Mouse (Mus musculus) cortical plate, adult 2 months (tissue): ENCODE data around the gene Rnf32.

Experiments
- CTCF ChIP-seq: fragments of 200-500 bp; IDR thresholded peaks from 2 replicates; pipeline ENCODE4 v1.5.1; 2011; ENCODE audit warnings: mild to moderate bottlenecking, control low read depth, low read length; ENCODE audit not compliant: insufficient read depth; ENCODE audit errors: extremely low read depth
- POLR2A ChIP-seq: fragments of 200-500 bp; IDR thresholded peaks from 2 replicates; pipeline ENCODE4 v1.6.1; 2011; ENCODE audit warnings: mild to moderate bottlenecking, low read length, control low read depth; ENCODE audit not compliant: insufficient read depth; ENCODE audit errors: extremely low read depth

DNA sequence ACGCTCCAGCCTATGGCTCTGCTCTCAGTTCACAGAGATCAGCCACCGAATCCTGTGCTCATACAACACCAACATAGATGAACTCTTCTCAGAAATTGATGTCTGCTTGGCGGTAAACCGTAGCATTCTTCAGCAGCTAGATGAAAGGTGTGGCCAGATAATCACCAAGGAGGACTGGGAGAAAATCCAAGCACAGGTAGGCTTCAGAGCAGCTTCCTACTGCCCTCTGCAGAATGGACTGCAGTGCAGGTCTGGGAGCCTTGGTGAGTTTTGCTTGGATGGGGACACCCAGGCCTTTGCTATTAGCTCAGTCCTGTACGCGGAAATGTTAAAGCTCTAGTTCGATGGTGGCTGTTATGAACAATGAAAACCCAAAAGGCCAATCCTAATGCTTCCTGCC, 28.3 kb downstream of the Rnf32 start:
- TF ChIP-seq CTCF (no peak), POLR2A (no peak)
